Mouse (Mus musculus) bone marrow macrophage, adult 2 months (primary cell): ENCODE data around the gene Pde2a.

Source experiments
- CTCF ChIP-seq: IDR thresholded peaks from 2 replicates; pipeline ENCODE4 v1.5.1; 2012; ENCODE audit warnings: low read depth, mild to moderate bottlenecking, low read length, moderate library complexity
- POLR2A ChIP-seq: IDR thresholded peaks from 2 replicates; pipeline ENCODE4 v1.6.1; 2012; ENCODE audit warnings: mild to moderate bottlenecking, low read depth, low read length, borderline replicate concordance

- TF ChIP-seq POLR2A (no peak), CTCF (no peak)
Observed at GRCm38 (mm10) chr7:101551530-101551929, 130.0 kb downstream of the Pde2a start.
